Mouse (Mus musculus) ES-Bruce4 (cell line): ENCODE measurements around the gene Fbxo31. TPM values are rescaled to one million over a fixed set of nuclear protein-coding genes. Genes with fewer than 3 reads are reported as not detected.
A peak's percentile ranks its signal among the peaks of the same experiment; 100 is the strongest.

Experiments
- H3K27ac ChIP-seq: 2 replicates; pipeline ENCODE4 v1.5.1; 2012; ENCODE audit warnings: low read length, inconsistent platforms; ENCODE audit not compliant: insufficient read depth
- H3K27me3 ChIP-seq: 2 replicates; pipeline ENCODE4 v1.6.1; 2012; ENCODE audit warnings: mild to moderate bottlenecking, low read length, inconsistent platforms; ENCODE audit not compliant: control insufficient read depth, poor library complexity, insufficient read depth, severe bottlenecking
- H3K36me3 ChIP-seq: 2 replicates; pipeline ENCODE4 v1.6.1; 2012; ENCODE audit warnings: inconsistent platforms, mild to moderate bottlenecking, low read length, moderate library complexity; ENCODE audit not compliant: control insufficient read depth, poor library complexity, insufficient read depth, severe bottlenecking
- H3K4me1 ChIP-seq: one replicate; pipeline ENCODE4 v1.8.1; 2011; ENCODE audit warnings: low read length; ENCODE audit not compliant: control insufficient read depth, insufficient read depth
- H3K4me3 ChIP-seq: 2 replicates; pipeline ENCODE4 v1.5.1; 2011; ENCODE audit warnings: low read depth, mild to moderate bottlenecking, low read length
- H3K9ac ChIP-seq: 2 replicates; pipeline ENCODE4 v1.6.1; 2012; ENCODE audit warnings: low read depth, mild to moderate bottlenecking, inconsistent platforms; ENCODE audit not compliant: poor library complexity, severe bottlenecking
- H3K9me3 ChIP-seq: replicated peaks from 2 replicates; pipeline ENCODE4 v1.6.1; 2012; ENCODE audit warnings: mild to moderate bottlenecking, low read length, inconsistent platforms; ENCODE audit not compliant: control insufficient read depth, poor library complexity, insufficient read depth, severe bottlenecking
- CTCF ChIP-seq: IDR thresholded peaks from one replicate; pipeline ENCODE4 v1.8.1; 2011; ENCODE audit warnings: low read depth, low read length
- EP300 ChIP-seq: IDR thresholded peaks from 2 replicates; pipeline ENCODE4 v1.6.1; 2011; ENCODE audit warnings: low read depth, low read length; ENCODE audit not compliant: insufficient read depth
- POLR2A ChIP-seq: IDR thresholded peaks from one replicate; pipeline ENCODE4 v1.8.1; 2011; ENCODE audit warnings: low read length; ENCODE audit not compliant: insufficient read depth
- polyA plus RNA-seq: library from polyadenylated mRNA; stranded (reverse); fragments of >200 nt; gene quantifications from 2 replicates; pipeline ENCODE4 v1.2.4, GENCODE M21; 2011; ENCODE audit warnings: low read depth; ENCODE audit not compliant: missing spikeins, insufficient read depth, insufficient read length

The Fbxo31 gene
- polyA plus RNA-seq, 1 experiment = 17.7 TPM

DNA sequence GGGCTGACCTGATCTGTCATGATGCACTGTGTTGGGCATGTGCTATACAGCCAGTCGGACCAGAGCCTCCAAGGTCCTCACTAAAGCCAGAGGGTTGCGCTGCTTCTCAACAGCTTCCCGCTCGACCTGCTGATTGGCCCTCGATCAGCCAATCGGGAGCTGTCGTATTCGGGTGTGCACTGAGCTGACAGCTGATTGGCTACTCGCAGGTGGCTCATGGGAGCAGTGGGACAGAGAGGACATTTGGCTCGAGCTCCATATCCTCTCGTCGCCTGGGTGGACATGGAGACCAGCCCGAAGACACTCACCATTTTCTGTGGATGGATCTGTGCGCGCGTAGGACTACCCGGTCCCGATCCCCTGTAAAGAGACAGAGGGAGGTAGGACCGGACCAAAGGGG lies 36.7 kb downstream of the Fbxo31 start:
- H3K27ac ChIP-seq = no peak overlapping the region
- no peaks in the 10 kb centered on the region for H3K9me3 ChIP-seq
- no peaks in the 10 kb centered on the region for H3K36me3 ChIP-seq
- TF ChIP-seq EP300 (no peak), CTCF (no peak), POLR2A (no peak)
- H3K9ac ChIP-seq = no peak overlapping the region
- H3K27me3 ChIP-seq = no peaks in the 10 kb centered on the region
- no peak overlapping the region; the same call in 1 of the 2 replicates for H3K4me3 ChIP-seq
- no peaks in the 10 kb centered on the region for H3K4me1 ChIP-seq

- Histone ChIP-seq H3K27ac (no peak overlapping the region), H3K9me3 (no peaks in the 10 kb centered on the region), H3K9ac (no peak overlapping the region), H3K4me3 (no peak overlapping the region), H3K4me1 (no peaks in the 10 kb centered on the region), H3K36me3 (no peaks in the 10 kb centered on the region), H3K27me3 (no peaks in the 10 kb centered on the region)
- no peak for TF ChIP-seq POLR2A
- peak; percentile 62 for TF ChIP-seq CTCF
- no peak for TF ChIP-seq EP300
These were observed 46.2 kb downstream of the Fbxo31 start for GRCm38 (mm10) chr8:121532381-121532780.

DNA sequence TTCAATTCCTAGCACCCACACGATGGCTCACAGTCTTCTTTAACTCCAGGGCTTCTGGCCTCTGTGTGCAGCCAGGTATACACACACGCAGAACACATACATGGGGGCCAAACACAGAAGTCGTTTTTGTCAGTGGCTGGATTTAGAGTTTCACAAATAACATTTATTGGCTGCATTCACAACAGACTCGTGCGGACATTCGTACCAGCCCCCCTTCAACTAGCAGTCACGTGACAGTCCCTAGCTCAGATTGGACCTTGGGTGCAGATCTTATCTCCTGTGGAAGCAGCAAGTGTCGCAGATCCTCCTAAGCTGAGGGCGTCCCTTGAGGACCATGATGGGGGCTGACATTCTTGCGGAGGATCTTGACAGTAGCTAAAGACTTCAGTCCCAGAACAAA lies 48.0 kb downstream of the Fbxo31 start:
- Histone ChIP-seq H3K4me3 (no peak overlapping the region), H3K4me1 (no peaks in the 10 kb centered on the region), H3K36me3 (no peaks in the 10 kb centered on the region), H3K27ac (no peak overlapping the region), H3K27me3 (no peaks in the 10 kb centered on the region), H3K9me3 (no peaks in the 10 kb centered on the region), H3K9ac (no peak overlapping the region)
- TF ChIP-seq CTCF (no peak), EP300 (no peak), POLR2A (no peak)

- H3K4me1 ChIP-seq = no peaks in the 10 kb centered on the region
These were observed 49.8 kb downstream of the Fbxo31 start for GRCm38 (mm10) chr8:121528790-121529189.

DNA sequence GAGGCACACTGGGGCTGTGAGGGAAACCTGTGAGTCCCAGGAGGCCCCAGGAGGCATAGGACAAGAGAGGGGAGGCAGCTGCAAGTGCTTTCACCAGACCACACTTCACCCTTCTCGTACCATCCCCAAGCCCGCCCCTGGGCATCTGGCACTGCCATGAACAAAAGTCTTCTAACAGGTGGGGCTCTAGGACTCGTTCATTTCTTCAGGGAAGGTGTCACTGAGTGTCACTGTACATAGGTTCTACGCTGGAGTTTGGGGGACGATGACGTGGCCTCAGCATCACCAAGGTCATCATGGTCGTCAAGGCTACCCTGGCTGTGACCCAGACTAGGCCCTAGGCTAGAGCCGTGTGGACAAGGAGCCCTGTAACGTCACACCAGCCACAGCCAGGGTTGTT lies 50.9 kb downstream of the Fbxo31 start:
- Histone ChIP-seq H3K9me3 (no peaks in the 10 kb centered on the region), H3K4me3 (no peak overlapping the region), H3K27me3 (no peaks in the 10 kb centered on the region), H3K36me3 (no peaks in the 10 kb centered on the region), H3K9ac (no peak overlapping the region), H3K27ac (no peak overlapping the region), H3K4me1 (no peaks in the 10 kb centered on the region)
- no peak for TF ChIP-seq POLR2A

More at GRCm38 (mm10) chr8:121528790-121529189, 49.8 kb downstream of the Fbxo31 start:
- H3K36me3 ChIP-seq = no peaks in the 10 kb centered on the region
- TF ChIP-seq EP300 (no peak), POLR2A (no peak), CTCF (no peak)
- no peaks in the 10 kb centered on the region for H3K9me3 ChIP-seq
- H3K9ac ChIP-seq = no peak overlapping the region
- no peaks in the 10 kb centered on the region for H3K27me3 ChIP-seq
- no peak overlapping the region for H3K4me3 ChIP-seq
- no peak overlapping the region for H3K27ac ChIP-seq

- H3K4me3 ChIP-seq = no peak overlapping the region
- H3K9me3 ChIP-seq = no peaks in the 10 kb centered on the region
- no peaks in the 10 kb centered on the region for H3K27me3 ChIP-seq
- TF ChIP-seq CTCF = no peak
- TF ChIP-seq EP300 = no peak
- TF ChIP-seq POLR2A = no peak
- no peaks in the 10 kb centered on the region for H3K4me1 ChIP-seq
- no peak overlapping the region for H3K9ac ChIP-seq
- no peak overlapping the region for H3K27ac ChIP-seq
- no peaks in the 10 kb centered on the region for H3K36me3 ChIP-seq
These were observed 51.6 kb downstream of the Fbxo31 start for GRCm38 (mm10) chr8:121526811-121527550.
